34 mouse cellular contexts compared by ENCODE assay signal in genomic region chr11:113697571-113697970, GRCm38 (mm10). TPM values are rescaled to one million over a fixed set of nuclear protein-coding genes. Genes with fewer than 3 reads are reported as not detected.
DNase-seq lines count a peak whose midpoint lies in the region; ATAC-seq and TF ChIP-seq lines count a peak whose summit lies in the region.
"Had no signal": no experiment of that assay in that cellular context is flagged by ENCODE, and none has a peak within 500 bp of the region (broad histone marks: within the 10 kb centered on the region; RNA-seq: fewer than 3 reads in every experiment).

No protein-coding gene starts in this region.

- peak overlapping the region; percentile 20 for H3K27ac ChIP-seq in liver, adult 2 months (replicated peaks; ENCODE audit: insufficient read depth, low read depth, low read length)
- H3K27ac ChIP-seq in liver, embryonic 11.5 days (ENCODE audit: low read depth, low read length) = no peak overlapping the region
- peak overlapping the region; percentile 21; the same call in 1 of the 2 replicates for H3K27ac ChIP-seq in midbrain, embryonic 12.5 days (replicated peaks)
- no peak overlapping the region for H3K27ac ChIP-seq in midbrain, postnatal 0 days (ENCODE audit: low read depth, low read length)
- H3K27ac ChIP-seq: embryonic facial prominence, embryonic 15.5 days; forebrain, embryonic 12.5 days; heart, embryonic 10.5 days; heart, embryonic 15.5 days; hindbrain, embryonic 12.5 days; hindbrain, postnatal 0 days; intestine, embryonic 15.5 days; limb, embryonic 10.5 days; limb, embryonic 15.5 days; midbrain, embryonic 13.5 days; neural tube, embryonic 15.5 days; stomach, embryonic 15.5 days had no signal

- peaks cover 4% of the 10 kb centered on the region for H3K4me1 ChIP-seq in liver, adult 2 months (ENCODE audit: control insufficient read depth, insufficient read depth, low read length)
- H3K4me1 ChIP-seq in liver, embryonic 11.5 days (replicated peaks; ENCODE audit: control insufficient read depth, insufficient read depth, low read length) = no peaks in the 10 kb centered on the region
- peaks cover 10% of the 10 kb centered on the region; the same call in 1 of the 2 replicates for H3K4me1 ChIP-seq in midbrain, embryonic 12.5 days
- no peaks in the 10 kb centered on the region for H3K4me1 ChIP-seq in midbrain, postnatal 0 days (ENCODE audit: insufficient read depth, low read length)
- H3K4me1 ChIP-seq: embryonic facial prominence, embryonic 15.5 days; heart, embryonic 15.5 days; hindbrain, embryonic 12.5 days; limb, embryonic 10.5 days; limb, embryonic 15.5 days; neural tube, embryonic 15.5 days; stomach, embryonic 15.5 days had no signal

- H3K4me2 ChIP-seq in liver, embryonic 11.5 days = no peak overlapping the region
- no peak overlapping the region for H3K4me2 ChIP-seq in midbrain, embryonic 12.5 days (replicated peaks)
- H3K4me2 ChIP-seq in midbrain, postnatal 0 days (ENCODE audit: low read depth, low read length, poor library complexity, severe bottlenecking) = no peak overlapping the region
- H3K4me2 ChIP-seq: embryonic facial prominence, embryonic 15.5 days; forebrain, embryonic 12.5 days; heart, embryonic 15.5 days; hindbrain, embryonic 12.5 days; intestine, embryonic 15.5 days; limb, embryonic 15.5 days; midbrain, embryonic 13.5 days; neural tube, embryonic 15.5 days; stomach, embryonic 15.5 days had no signal

- H3K9ac ChIP-seq in liver, adult 2 months (ENCODE audit: low read depth, low read length) = no peak overlapping the region
- no peak overlapping the region for H3K9ac ChIP-seq in liver, embryonic 11.5 days (ENCODE audit: low read depth, low read length)
- H3K9ac ChIP-seq in midbrain, embryonic 12.5 days (replicated peaks) = no peak overlapping the region
- no peak overlapping the region for H3K9ac ChIP-seq in midbrain, postnatal 0 days (replicated peaks; ENCODE audit: low read length, poor library complexity, severe bottlenecking)
- H3K9ac ChIP-seq: embryonic facial prominence, embryonic 15.5 days; forebrain, embryonic 12.5 days; forebrain, postnatal 0 days; heart, embryonic 15.5 days; hindbrain, embryonic 12.5 days; intestine, embryonic 15.5 days; limb, embryonic 15.5 days; midbrain, embryonic 13.5 days; neural tube, embryonic 15.5 days; stomach, embryonic 15.5 days had no signal

- no peak for ATAC-seq in liver, embryonic 11.5 days (replicated peaks; ENCODE audit: low FRiP score)
- ATAC-seq in midbrain, embryonic 12.5 days (ENCODE audit: low FRiP score, low read depth) = no peak
- ATAC-seq in midbrain, postnatal 0 days (ENCODE audit: low FRiP score) = no peak
- ATAC-seq in megakaryocyte-erythroid progenitor cell, adult 5-6 weeks (replicated peaks; ENCODE audit: low FRiP score, low TSS enrichment, poor library complexity, severe bottlenecking) = no peak
- ATAC-seq: forebrain, postnatal 0 days; hindbrain, postnatal 0 days; midbrain, embryonic 13.5 days had no signal

- TF ChIP-seq POLR2A in liver, adult 2 months (IDR thresholded peaks at IDR 0.05; ENCODE audit: extremely low read depth, insufficient read depth, low read length) = no peak

- DNase-seq in liver, adult 2 months (ENCODE audit: extremely low read depth, low read depth, low spot score) = no peak
- no peak for DNase-seq in liver, embryonic 11.5 days (ENCODE audit: low spot score)
- DNase-seq in midbrain, postnatal 0 days (ENCODE audit: low spot score) = no peak
- DNase-seq in retina, embryonic 14.5 days (ENCODE audit: low spot score) = peak; percentile 46
- DNase-seq in urinary bladder, postnatal 14 days (ENCODE audit: low spot score) = no peak
- DNase-seq: adrenal gland, adult 8-10 months; cerebellum, adult 11 months; cerebellum, adult 9-10 months; embryo, embryonic 11 days; forebrain, postnatal 0 days; gastrocnemius, postnatal 10 days; layer of hippocampus, adult 9-11 months; right cerebral cortex, postnatal 14 days had no signal

- H3K4me3 ChIP-seq in liver, adult 2 months (ENCODE audit: insufficient read depth, low read depth, low read length) = no peak overlapping the region
- H3K4me3 ChIP-seq in liver, embryonic 11.5 days (ENCODE audit: low read depth, low read length) = no peak overlapping the region
- H3K4me3 ChIP-seq in midbrain, embryonic 12.5 days = no peak overlapping the region
- no peak overlapping the region for H3K4me3 ChIP-seq in midbrain, postnatal 0 days (ENCODE audit: low read depth, low read length)
- H3K4me3 ChIP-seq: embryonic facial prominence, embryonic 15.5 days; forebrain, embryonic 12.5 days; heart, embryonic 10.5 days; heart, embryonic 15.5 days; hindbrain, embryonic 12.5 days; intestine, embryonic 15.5 days; limb, embryonic 10.5 days; limb, embryonic 15.5 days; midbrain, embryonic 13.5 days; neural tube, embryonic 15.5 days; stomach, embryonic 15.5 days had no signal

- H3K36me3 ChIP-seq in liver, adult 2 months (ENCODE audit: control insufficient read depth, insufficient read depth, low read length) = no peaks in the 10 kb centered on the region
- peaks cover 26% of the 10 kb centered on the region for H3K36me3 ChIP-seq in liver, embryonic 11.5 days (ENCODE audit: control insufficient read depth, insufficient read depth, low read length)
- peaks cover 59% of the 10 kb centered on the region for H3K36me3 ChIP-seq in midbrain, embryonic 12.5 days
- H3K36me3 ChIP-seq in midbrain, postnatal 0 days (ENCODE audit: insufficient read depth, low read length) = peaks cover 26% of the 10 kb centered on the region

- H3K79me2 ChIP-seq in liver, adult 2 months (ENCODE audit: control insufficient read depth, insufficient read depth, low read length) = no peaks in the 10 kb centered on the region

- H3K27me3 ChIP-seq in liver, adult 2 months (ENCODE audit: control insufficient read depth, insufficient read depth, low read length) = no peaks in the 10 kb centered on the region
- H3K27me3 ChIP-seq in liver, embryonic 11.5 days (replicated peaks; ENCODE audit: control insufficient read depth, insufficient read depth, low read length) = no peaks in the 10 kb centered on the region
- H3K27me3 ChIP-seq in midbrain, embryonic 12.5 days = no peaks in the 10 kb centered on the region
- no peaks in the 10 kb centered on the region for H3K27me3 ChIP-seq in midbrain, postnatal 0 days (ENCODE audit: insufficient read depth, low read length)
- H3K27me3 ChIP-seq: CH12.LX; embryonic facial prominence, embryonic 15.5 days; forebrain, embryonic 12.5 days; heart, embryonic 15.5 days; hindbrain, embryonic 12.5 days; intestine, embryonic 15.5 days; limb, embryonic 15.5 days; midbrain, embryonic 13.5 days; neural tube, embryonic 15.5 days; stomach, embryonic 15.5 days had no signal

- WGBS in liver, adult 2 months = 52% methylated on average over 5 of the region's 5 CpGs
- 81% methylated on average over 5 of the region's 5 CpGs for WGBS in liver, embryonic 11.5 days
- 22% methylated on average over 5 of the region's 5 CpGs for WGBS in midbrain, embryonic 12.5 days
- WGBS in midbrain, postnatal 0 days = 22% methylated on average over 5 of the region's 5 CpGs

- no peaks in the 10 kb centered on the region for H3K9me3 ChIP-seq in liver, embryonic 11.5 days (ENCODE audit: control insufficient read depth, low read length)
- H3K9me3 ChIP-seq in midbrain, embryonic 12.5 days = peaks cover 3% of the 10 kb centered on the region; the same call in 1 of the 2 replicates
- no peaks in the 10 kb centered on the region for H3K9me3 ChIP-seq in midbrain, postnatal 0 days (ENCODE audit: low read length)
- H3K9me3 ChIP-seq: embryonic facial prominence, embryonic 15.5 days; forebrain, embryonic 12.5 days; heart, embryonic 10.5 days; heart, embryonic 15.5 days; hindbrain, embryonic 12.5 days; intestine, embryonic 15.5 days; limb, embryonic 10.5 days; limb, embryonic 15.5 days; midbrain, embryonic 13.5 days; neural tube, embryonic 15.5 days; stomach, embryonic 15.5 days had no signal

- no peak for TF ChIP-seq CTCF in liver, adult 2 months (IDR thresholded peaks at IDR 0.05; ENCODE audit: low read depth, low read length)
- TF ChIP-seq CTCF in midbrain, postnatal 0 days (IDR thresholded peaks at IDR 0.05) = no peak

RNA-seq across cellular contexts. Expression of gene Cpsf4l, which starts 12.2 kb away (rescaled TPM):
- 6.0 and 9.9 TPM in 2 replicates for total RNA-seq in liver, adult 2 months (2014; rRNA removed)
- polyA plus RNA-seq in liver, adult 2 months (2012; rRNA removed) = 2.9 and 3.0 TPM in 2 replicates
- polyA plus RNA-seq in liver, embryonic 11.5 days (2014; fragmentation: Nextera tagmentation; extraction: Ambion mirVana) = 0.18 and 0.29 TPM in 2 replicates
- polyA plus RNA-seq in midbrain, embryonic 12.5 days (2016; fragmentation: Nextera tagmentation; extraction: Ambion mirVana) = 0.48 and 0.50 TPM in 2 replicates
- 0.22 TPM in 1 of 2 replicates, not detected in the other for total RNA-seq in midbrain, postnatal 0 days (2014; rRNA removed)
- polyA plus RNA-seq in midbrain, postnatal 0 days (2015; fragmentation: Nextera tagmentation; extraction: Ambion mirVana) = 0.20 TPM in 2 replicates
- not detected in 2 replicates for total RNA-seq in megakaryocyte-erythroid progenitor cell, adult 5-6 weeks (2014; fragmentation: Nextera tagmentation)
- total RNA-seq in megakaryocyte-erythroid progenitor cell, adult 5-6 weeks (2017) = not detected in 2 replicates
- total RNA-seq: forebrain, postnatal 0 days; gastrocnemius, postnatal 10 days; granulocyte monocyte progenitor cell, adult 5-6 weeks; heart, postnatal 25 days; hindbrain, postnatal 0 days; left cerebral cortex, postnatal 10 days; megakaryocyte progenitor cell, adult 5-6 weeks had no signal
- polyA plus RNA-seq: C2C12; intestine, embryonic 15.5 days; lung, adult 2 months had no signal

RNA-seq across cellular contexts. Expression of gene D11Wsu47e, which starts 13.4 kb away (rescaled TPM):
- total RNA-seq in liver, adult 2 months (2014; rRNA removed) = 4.1 and 5.0 TPM in 2 replicates
- polyA plus RNA-seq in liver, adult 2 months (2012; rRNA removed) = 3.3 and 4.5 TPM in 2 replicates
- 22.4 and 22.9 TPM in 2 replicates for polyA plus RNA-seq in liver, embryonic 11.5 days (2014; fragmentation: Nextera tagmentation; extraction: Ambion mirVana)
- 24.3 and 26.2 TPM in 2 replicates for polyA plus RNA-seq in midbrain, embryonic 12.5 days (2016; fragmentation: Nextera tagmentation; extraction: Ambion mirVana)
- total RNA-seq in midbrain, postnatal 0 days (2014; rRNA removed) = 19.5 and 26.8 TPM in 2 replicates
- polyA plus RNA-seq in midbrain, postnatal 0 days (2015; fragmentation: Nextera tagmentation; extraction: Ambion mirVana) = 27.8 and 27.9 TPM in 2 replicates
- total RNA-seq in megakaryocyte-erythroid progenitor cell, adult 5-6 weeks (2014; fragmentation: Nextera tagmentation) = 21.7 and 23.6 TPM in 2 replicates
- 11.8 and 19.7 TPM in 2 replicates for total RNA-seq in megakaryocyte-erythroid progenitor cell, adult 5-6 weeks (2017)

RNA-seq across cellular contexts. Expression of gene Fam104a, which starts 13.6 kb away (rescaled TPM):
- total RNA-seq in liver, adult 2 months (2014; rRNA removed) = 4.5 and 5.6 TPM in 2 replicates
- polyA plus RNA-seq in liver, adult 2 months (2012; rRNA removed) = 15.2 and 16.4 TPM in 2 replicates
- polyA plus RNA-seq in liver, embryonic 11.5 days (2014; fragmentation: Nextera tagmentation; extraction: Ambion mirVana) = 58.7 and 62.3 TPM in 2 replicates
- 49.5 and 50.5 TPM in 2 replicates for polyA plus RNA-seq in midbrain, embryonic 12.5 days (2016; fragmentation: Nextera tagmentation; extraction: Ambion mirVana)
- total RNA-seq in midbrain, postnatal 0 days (2014; rRNA removed) = 29.5 and 30.1 TPM in 2 replicates
- 46.3 and 48.7 TPM in 2 replicates for polyA plus RNA-seq in midbrain, postnatal 0 days (2015; fragmentation: Nextera tagmentation; extraction: Ambion mirVana)
- 17.8 and 20.8 TPM in 2 replicates for total RNA-seq in megakaryocyte-erythroid progenitor cell, adult 5-6 weeks (2014; fragmentation: Nextera tagmentation)
- 25.1 and 30.8 TPM in 2 replicates for total RNA-seq in megakaryocyte-erythroid progenitor cell, adult 5-6 weeks (2017)

RNA-seq across cellular contexts. Expression of gene Slc39a11, which starts 47.7 kb away (rescaled TPM):
- total RNA-seq in liver, adult 2 months (2014; rRNA removed) = 18.8 and 21.5 TPM in 2 replicates
- 22.8 and 27.2 TPM in 2 replicates for polyA plus RNA-seq in liver, adult 2 months (2012; rRNA removed)
- polyA plus RNA-seq in liver, embryonic 11.5 days (2014; fragmentation: Nextera tagmentation; extraction: Ambion mirVana) = 20.9 TPM in 2 replicates
- 23.0 and 26.1 TPM in 2 replicates for polyA plus RNA-seq in midbrain, embryonic 12.5 days (2016; fragmentation: Nextera tagmentation; extraction: Ambion mirVana)
- total RNA-seq in midbrain, postnatal 0 days (2014; rRNA removed) = 56.0 and 62.5 TPM in 2 replicates
- polyA plus RNA-seq in midbrain, postnatal 0 days (2015; fragmentation: Nextera tagmentation; extraction: Ambion mirVana) = 35.9 and 40.4 TPM in 2 replicates
- 12.4 and 19.1 TPM in 2 replicates for total RNA-seq in megakaryocyte-erythroid progenitor cell, adult 5-6 weeks (2014; fragmentation: Nextera tagmentation)
- 14.9 and 17.7 TPM in 2 replicates for total RNA-seq in megakaryocyte-erythroid progenitor cell, adult 5-6 weeks (2017)

RNA-seq across cellular contexts. Expression of gene Cog1, which starts 48.6 kb away (rescaled TPM):
- total RNA-seq in liver, adult 2 months (2014; rRNA removed) = 6.0 and 8.3 TPM in 2 replicates
- polyA plus RNA-seq in liver, adult 2 months (2012; rRNA removed) = 14.6 and 17.7 TPM in 2 replicates
- 24.0 and 24.7 TPM in 2 replicates for polyA plus RNA-seq in liver, embryonic 11.5 days (2014; fragmentation: Nextera tagmentation; extraction: Ambion mirVana)
- polyA plus RNA-seq in midbrain, embryonic 12.5 days (2016; fragmentation: Nextera tagmentation; extraction: Ambion mirVana) = 36.8 and 39.6 TPM in 2 replicates
- 55.8 and 59.0 TPM in 2 replicates for total RNA-seq in midbrain, postnatal 0 days (2014; rRNA removed)
- 28.3 and 31.3 TPM in 2 replicates for polyA plus RNA-seq in midbrain, postnatal 0 days (2015; fragmentation: Nextera tagmentation; extraction: Ambion mirVana)
- total RNA-seq in megakaryocyte-erythroid progenitor cell, adult 5-6 weeks (2014; fragmentation: Nextera tagmentation) = 37.2 and 51.6 TPM in 2 replicates
- total RNA-seq in megakaryocyte-erythroid progenitor cell, adult 5-6 weeks (2017) = 23.9 and 26.2 TPM in 2 replicates

Comparison
In these comparisons a context has a peak if more than half of its experiments do, and no peak if none do; other contexts are left out.
1. H3K27ac ChIP-seq: peak in liver, adult 2 months (single experiment) and midbrain, embryonic 12.5 days (single experiment); none in liver, embryonic 11.5 days (single experiment) and midbrain, postnatal 0 days (single experiment).